Mouse (Mus musculus): ENCODE measurements around the gene Fam129c. TPM values are rescaled to one million over a fixed set of nuclear protein-coding genes. Genes with fewer than 3 reads are reported as not detected.

Gene Fam129c
- polyA plus RNA-seq, 1 experiment from 2014 or later = 9.3 TPM

DNA sequence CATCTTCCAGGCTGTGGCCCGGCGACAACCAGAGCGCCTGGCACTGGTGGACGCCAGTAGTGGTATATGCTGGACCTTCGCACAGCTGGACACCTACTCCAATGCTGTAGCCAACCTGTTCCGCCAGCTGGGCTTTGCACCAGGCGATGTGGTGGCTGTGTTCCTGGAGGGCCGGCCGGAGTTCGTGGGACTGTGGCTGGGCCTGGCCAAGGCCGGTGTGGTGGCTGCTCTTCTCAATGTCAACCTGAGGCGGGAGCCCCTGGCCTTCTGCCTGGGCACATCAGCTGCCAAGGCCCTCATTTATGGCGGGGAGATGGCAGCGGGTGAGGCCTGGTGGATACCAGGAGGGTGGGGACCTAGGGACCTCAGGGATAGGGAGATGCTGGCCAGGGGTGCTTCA, 18.0 kb upstream of the Fam129c start:
- ATAC-seq (ENCODE audit: low read depth) = no peak
- Histone ChIP-seq H3K4me2 (ENCODE audit: low read depth, low read length) (no peak overlapping the region), H3K4me3 (ENCODE audit: low read depth, low read length) (no peak overlapping the region), H3K9ac (replicated peaks; ENCODE audit: low read depth, low read length) (no peak overlapping the region), H3K36me3 (ENCODE audit: control insufficient read depth, insufficient read depth, low read length) (peaks cover 5% of the 10 kb centered on the region; the same call in 1 of the 2 replicates), H3K27ac (ENCODE audit: low read depth, low read length) (no peak overlapping the region), H3K27me3 (ENCODE audit: control insufficient read depth, insufficient read depth, low read length) (no peaks in the 10 kb centered on the region), H3K4me1 (ENCODE audit: control insufficient read depth, insufficient read depth, low read length) (no peaks in the 10 kb centered on the region), H3K9me3 (ENCODE audit: control insufficient read depth, low read length) (no peaks in the 10 kb centered on the region)
- WGBS = 87% methylated on average over 14 of the region's 14 CpGs

- H3K9me3 ChIP-seq (ENCODE audit: control insufficient read depth, low read length) = no peaks in the 10 kb centered on the region
- peaks cover 10% of the 10 kb centered on the region; the same call in 1 of the 2 replicates for H3K36me3 ChIP-seq (ENCODE audit: control insufficient read depth, insufficient read depth, low read length)
- H3K4me3 ChIP-seq (ENCODE audit: low read depth, low read length) = no peak overlapping the region
- 0 out of 2 replicates have a peak, but pooled peaks have one; percentile 12 for ATAC-seq (ENCODE audit: low read depth)
- no peaks in the 10 kb centered on the region for H3K4me1 ChIP-seq (ENCODE audit: control insufficient read depth, insufficient read depth, low read length)
- H3K27ac ChIP-seq (ENCODE audit: low read depth, low read length) = no peak overlapping the region
- H3K4me2 ChIP-seq (ENCODE audit: low read depth, low read length) = no peak overlapping the region
- H3K9ac ChIP-seq (replicated peaks; ENCODE audit: low read depth, low read length) = no peak overlapping the region
- 21% methylated on average over 9 of the region's 9 CpGs for WGBS
- H3K27me3 ChIP-seq (ENCODE audit: control insufficient read depth, insufficient read depth, low read length) = no peaks in the 10 kb centered on the region
Observed at GRCm38 (mm10) chr8:71580201-71580600, 17.2 kb upstream of the Fam129c start.

- Histone ChIP-seq H3K4me1 (ENCODE audit: control insufficient read depth, insufficient read depth, low read length) (peaks cover 8% of the 10 kb centered on the region; the same call in 1 of the 2 replicates), H3K27ac (ENCODE audit: low read depth, low read length) (no peak overlapping the region), H3K4me3 (ENCODE audit: low read depth, low read length) (no peak overlapping the region), H3K9me3 (ENCODE audit: control insufficient read depth, low read length) (no peaks in the 10 kb centered on the region), H3K9ac (replicated peaks; ENCODE audit: low read depth, low read length) (no peak overlapping the region), H3K4me2 (ENCODE audit: low read depth, low read length) (no peak overlapping the region), H3K27me3 (ENCODE audit: control insufficient read depth, insufficient read depth, low read length) (no peaks in the 10 kb centered on the region), H3K36me3 (ENCODE audit: control insufficient read depth, insufficient read depth, low read length) (peaks cover 16% of the 10 kb centered on the region)
- WGBS = 68% methylated on average over 2 of the region's 2 CpGs
- ATAC-seq (ENCODE audit: low read depth) = no peak
Observed at GRCm38 (mm10) chr8:71586891-71587290, 10.6 kb upstream of the Fam129c start.

DNA sequence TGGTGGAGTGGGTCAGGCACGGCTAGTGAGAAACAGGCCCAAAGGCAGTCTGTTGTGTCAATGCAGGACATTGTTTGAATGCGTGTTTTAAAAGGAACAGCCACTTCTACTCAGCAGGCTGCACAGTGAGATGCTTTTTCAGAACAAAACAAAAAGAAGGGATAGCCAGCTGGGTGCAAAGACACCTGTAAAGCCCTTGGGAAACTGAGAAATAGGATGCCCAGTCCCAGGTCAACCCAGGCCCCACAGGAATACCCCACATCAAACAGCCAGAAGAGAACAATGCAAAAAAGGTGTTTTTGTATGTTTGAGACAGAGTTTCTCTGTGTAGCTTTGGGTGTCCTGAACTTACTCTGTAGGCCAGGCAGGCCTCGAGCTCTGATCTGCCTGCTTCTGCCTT, 8.7 kb upstream of the Fam129c start:
- Histone ChIP-seq H3K27ac (ENCODE audit: low read depth, low read length) (no peak overlapping the region), H3K36me3 (ENCODE audit: control insufficient read depth, insufficient read depth, low read length) (peaks cover 16% of the 10 kb centered on the region), H3K9ac (replicated peaks; ENCODE audit: low read depth, low read length) (no peak overlapping the region), H3K4me1 (ENCODE audit: control insufficient read depth, insufficient read depth, low read length) (peaks cover 15% of the 10 kb centered on the region), H3K27me3 (ENCODE audit: control insufficient read depth, insufficient read depth, low read length) (no peaks in the 10 kb centered on the region), H3K4me3 (ENCODE audit: low read depth, low read length) (no peak overlapping the region), H3K9me3 (ENCODE audit: control insufficient read depth, low read length) (no peaks in the 10 kb centered on the region), H3K4me2 (ENCODE audit: low read depth, low read length) (no peak overlapping the region)
- no peak for ATAC-seq (ENCODE audit: low read depth)
- 75% methylated on average over 3 of the region's 3 CpGs for WGBS

DNA sequence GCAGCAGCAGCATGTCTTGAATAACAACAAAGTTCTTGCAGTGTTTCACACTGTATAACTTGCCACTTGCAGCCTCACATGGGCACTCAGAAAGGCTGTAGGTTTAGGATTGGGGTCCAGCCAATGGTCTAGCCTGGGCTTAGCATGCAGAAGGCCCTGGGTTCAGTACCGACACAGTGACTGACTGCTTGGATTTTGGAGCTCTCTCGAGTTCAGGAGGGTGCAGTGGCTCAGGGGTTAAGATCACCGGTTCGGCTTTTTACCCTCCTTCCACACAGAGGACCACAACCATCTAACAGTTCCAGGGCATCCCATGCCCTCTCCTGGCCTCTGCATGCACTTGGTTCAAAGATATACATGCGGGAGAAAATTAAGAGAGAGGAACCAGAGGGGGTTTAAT, 6.4 kb upstream of the Fam129c start:
- peak overlapping the region; percentile 98 for H3K27ac ChIP-seq (ENCODE audit: low read depth, low read length)
- H3K27me3 ChIP-seq (ENCODE audit: control insufficient read depth, insufficient read depth, low read length) = no peaks in the 10 kb centered on the region
- no peaks in the 10 kb centered on the region for H3K9me3 ChIP-seq (ENCODE audit: control insufficient read depth, low read length)
- H3K9ac ChIP-seq (replicated peaks; ENCODE audit: low read depth, low read length) = peak overlapping the region; percentile 94
- H3K4me3 ChIP-seq (ENCODE audit: low read depth, low read length) = peak overlapping the region; percentile 79
- ATAC-seq (ENCODE audit: low read depth) = no peak
- H3K36me3 ChIP-seq (ENCODE audit: control insufficient read depth, insufficient read depth, low read length) = peaks cover 2% of the 10 kb centered on the region
- 22% methylated on average over 5 of the region's 5 CpGs for WGBS
- H3K4me2 ChIP-seq (ENCODE audit: low read depth, low read length) = peak overlapping the region; percentile 76
- peaks cover 19% of the 10 kb centered on the region for H3K4me1 ChIP-seq (ENCODE audit: control insufficient read depth, insufficient read depth, low read length)

- Histone ChIP-seq H3K4me3 (ENCODE audit: low read depth, low read length) (peak within 1 kb of the TSS; percentile 79), H3K36me3 (ENCODE audit: control insufficient read depth, insufficient read depth, low read length) (no peaks in the 10 kb centered on the region), H3K4me1 (ENCODE audit: control insufficient read depth, insufficient read depth, low read length) (peaks cover 19% of the 10 kb centered on the region), H3K27me3 (ENCODE audit: control insufficient read depth, insufficient read depth, low read length) (no peaks in the 10 kb centered on the region), H3K9me3 (ENCODE audit: control insufficient read depth, low read length) (no peaks in the 10 kb centered on the region), H3K9ac (replicated peaks; ENCODE audit: low read depth, low read length) (peak within 1 kb of the TSS; percentile 94), H3K4me2 (ENCODE audit: low read depth, low read length) (peak within 1 kb of the TSS; percentile 76), H3K27ac (ENCODE audit: low read depth, low read length) (peak within 1 kb of the TSS; percentile 98)
- under 1% methylated on average over 68 of the region's 71 CpGs for WGBS
- ATAC-seq (ENCODE audit: low read depth) = peak; percentile 87
Observed at GRCm38 (mm10) chr8:71591471-71592373, 5.7 kb upstream of the Fam129c start, which contains the start of gene Pgls. Gene Pgls (plus strand): TSS chr8:71592176.

- H3K9me3 ChIP-seq (ENCODE audit: control insufficient read depth, low read length) = no peaks in the 10 kb centered on the region
- peak; percentile 74 for ATAC-seq (ENCODE audit: low read depth)
- no peaks in the 10 kb centered on the region for H3K36me3 ChIP-seq (ENCODE audit: control insufficient read depth, insufficient read depth, low read length)
- no peaks in the 10 kb centered on the region for H3K27me3 ChIP-seq (ENCODE audit: control insufficient read depth, insufficient read depth, low read length)
- WGBS = 5% methylated on average over 58 of the region's 60 CpGs
- peak overlapping the region; percentile 76 for H3K4me2 ChIP-seq (ENCODE audit: low read depth, low read length)
- peak overlapping the region; percentile 98 for H3K27ac ChIP-seq (ENCODE audit: low read depth, low read length)
- H3K4me1 ChIP-seq (ENCODE audit: control insufficient read depth, insufficient read depth, low read length) = peaks cover 19% of the 10 kb centered on the region
- peak overlapping the region; percentile 79 for H3K4me3 ChIP-seq (ENCODE audit: low read depth, low read length)
- peak overlapping the region; percentile 94 for H3K9ac ChIP-seq (replicated peaks; ENCODE audit: low read depth, low read length)
Observed at GRCm38 (mm10) chr8:71592374-71593170, 4.9 kb upstream of the Fam129c start.

GRCm38 (mm10) chr8:71593556-71594323, 3.7 kb upstream of the Fam129c start:
- H3K4me3 ChIP-seq (ENCODE audit: low read depth, low read length) = no peak overlapping the region
- no peak overlapping the region for H3K27ac ChIP-seq (ENCODE audit: low read depth, low read length)
- H3K27me3 ChIP-seq (ENCODE audit: control insufficient read depth, insufficient read depth, low read length) = no peaks in the 10 kb centered on the region
- WGBS = 91% methylated on average over 8 of the region's 8 CpGs
- H3K36me3 ChIP-seq (ENCODE audit: control insufficient read depth, insufficient read depth, low read length) = no peaks in the 10 kb centered on the region
- H3K9ac ChIP-seq (replicated peaks; ENCODE audit: low read depth, low read length) = no peak overlapping the region
- ATAC-seq (ENCODE audit: low read depth) = no peak
- H3K4me1 ChIP-seq (ENCODE audit: control insufficient read depth, insufficient read depth, low read length) = peaks cover 19% of the 10 kb centered on the region
- no peak overlapping the region for H3K4me2 ChIP-seq (ENCODE audit: low read depth, low read length)
- H3K9me3 ChIP-seq (ENCODE audit: control insufficient read depth, low read length) = no peaks in the 10 kb centered on the region
